Mouse (Mus musculus): ENCODE measurements around the gene Map6. TPM values are rescaled to one million over a fixed set of nuclear protein-coding genes. Genes with fewer than 3 reads are reported as not detected.

Map6 gene
- polyA plus RNA-seq, 1 experiment = 52.9 TPM

- Histone ChIP-seq H3K4me3 (ENCODE audit: insufficient read depth, low read length) (peak overlapping the region; percentile 69), H3K27ac (ENCODE audit: insufficient read depth, low read length) (no peak overlapping the region), H3K4me1 (ENCODE audit: control insufficient read depth, insufficient read depth, low read length) (peaks cover 17% of the 10 kb centered on the region)
- TF ChIP-seq POLR2A (IDR thresholded peaks at IDR 0.05; ENCODE audit: low read depth, low read length) (0 out of 2 replicates have a peak, but pooled peaks have one; percentile 5), CTCF (IDR thresholded peaks at IDR 0.05; ENCODE audit: borderline replicate concordance, insufficient read depth, low read length) (no peak)
These were observed 81.6 kb downstream of the Map6 start for GRCm38 (mm10) chr7:99348883-99349282.

DNA sequence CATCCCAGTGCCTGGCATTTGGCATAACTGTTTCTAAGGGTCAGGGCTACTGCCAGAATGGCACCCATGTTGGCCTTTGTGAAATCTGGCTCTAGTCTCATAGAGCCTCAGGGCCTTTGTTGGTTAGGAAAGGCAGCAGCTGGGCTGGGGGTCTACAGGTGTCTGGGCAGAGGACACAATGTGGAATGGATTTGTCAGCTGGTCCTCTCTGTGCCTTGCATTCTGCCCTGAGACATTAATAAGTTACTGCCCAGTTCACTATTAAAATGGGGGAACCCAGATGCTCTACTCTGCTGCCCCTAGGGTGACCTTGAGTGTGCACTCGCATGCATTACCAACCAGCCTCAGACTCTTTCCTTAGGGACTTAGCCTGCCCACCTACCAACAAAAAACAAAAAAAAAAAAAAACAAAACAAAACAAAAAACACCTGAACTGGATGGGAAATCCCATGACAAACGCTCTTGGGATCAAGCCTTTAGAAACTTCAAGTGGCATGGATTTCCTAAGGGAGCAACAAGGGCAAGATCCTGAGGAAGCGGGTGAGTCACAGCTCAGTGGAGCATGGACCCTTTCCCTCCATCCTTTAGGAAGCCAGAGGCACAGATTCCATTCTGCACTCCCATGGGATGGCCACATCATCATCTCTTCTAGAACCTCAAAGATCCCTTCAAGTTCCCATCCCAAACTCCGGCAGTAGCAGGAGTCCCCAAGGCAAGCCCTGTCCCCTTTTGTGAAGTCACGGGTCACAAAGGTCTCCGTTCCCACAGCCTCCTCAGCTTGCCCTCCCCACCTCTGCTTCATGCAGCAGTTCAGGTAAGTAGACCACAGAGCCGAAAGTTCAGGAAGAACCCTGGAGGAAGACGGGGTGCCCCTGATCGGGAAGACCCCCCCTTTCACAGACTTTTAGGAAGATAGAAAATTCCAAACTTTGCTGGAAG is 82.8 kb downstream of the Map6 start:
- H3K27ac ChIP-seq (ENCODE audit: insufficient read depth, low read length) = peak overlapping the region; percentile 85
- H3K4me1 ChIP-seq (ENCODE audit: control insufficient read depth, insufficient read depth, low read length) = peaks cover 19% of the 10 kb centered on the region
- peak overlapping the region; percentile 69 for H3K4me3 ChIP-seq (ENCODE audit: insufficient read depth, low read length)
- TF ChIP-seq POLR2A (IDR thresholded peaks at IDR 0.05; ENCODE audit: low read depth, low read length) (peak; percentile 37; the same call in 1 of the 2 replicates), CTCF (IDR thresholded peaks at IDR 0.05; ENCODE audit: borderline replicate concordance, insufficient read depth, low read length) (no peak)

DNA sequence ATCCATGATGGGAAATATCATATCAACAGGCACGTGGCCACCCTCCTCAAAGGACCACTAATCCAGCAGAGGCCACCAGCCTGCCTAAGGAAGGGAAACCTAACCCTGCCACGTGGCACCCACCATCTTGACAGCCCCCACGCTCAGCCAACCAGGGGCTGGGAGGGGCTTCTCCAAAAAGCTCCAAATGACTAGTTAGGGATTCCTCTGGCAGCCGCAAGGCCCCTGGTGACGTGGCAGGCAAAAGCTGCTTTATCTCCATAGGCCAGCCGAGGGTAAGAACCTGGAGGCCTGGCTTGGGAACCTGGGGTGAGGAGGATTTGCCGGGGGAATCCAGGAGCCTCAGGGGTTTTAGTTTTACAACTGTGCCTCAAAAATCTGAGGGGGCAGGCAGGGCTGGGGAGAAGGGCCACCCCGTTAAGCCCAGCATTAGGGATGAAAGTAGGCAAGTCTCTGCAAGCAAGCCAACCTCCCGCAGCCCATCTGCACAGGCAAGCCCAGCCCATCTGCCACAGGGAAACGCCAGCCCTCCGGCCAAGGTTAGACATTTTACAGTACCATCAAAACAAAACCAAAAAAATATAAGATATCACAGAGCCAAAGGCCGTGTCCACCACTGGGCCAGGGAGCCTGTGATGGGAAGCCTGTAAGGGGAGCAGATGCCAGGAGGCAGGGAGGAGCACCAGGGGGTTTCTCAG is 84.0 kb downstream of the Map6 start:
- Histone ChIP-seq H3K27ac (ENCODE audit: insufficient read depth, low read length) (peak overlapping the region; percentile 85), H3K4me1 (ENCODE audit: control insufficient read depth, insufficient read depth, low read length) (peaks cover 26% of the 10 kb centered on the region), H3K4me3 (ENCODE audit: insufficient read depth, low read length) (peak overlapping the region; percentile 69)
- TF ChIP-seq POLR2A (IDR thresholded peaks at IDR 0.05; ENCODE audit: low read depth, low read length) (0 out of 2 replicates have a peak, but pooled peaks have one; percentile 55), CTCF (IDR thresholded peaks at IDR 0.05; ENCODE audit: borderline replicate concordance, insufficient read depth, low read length) (no peak)

DNA sequence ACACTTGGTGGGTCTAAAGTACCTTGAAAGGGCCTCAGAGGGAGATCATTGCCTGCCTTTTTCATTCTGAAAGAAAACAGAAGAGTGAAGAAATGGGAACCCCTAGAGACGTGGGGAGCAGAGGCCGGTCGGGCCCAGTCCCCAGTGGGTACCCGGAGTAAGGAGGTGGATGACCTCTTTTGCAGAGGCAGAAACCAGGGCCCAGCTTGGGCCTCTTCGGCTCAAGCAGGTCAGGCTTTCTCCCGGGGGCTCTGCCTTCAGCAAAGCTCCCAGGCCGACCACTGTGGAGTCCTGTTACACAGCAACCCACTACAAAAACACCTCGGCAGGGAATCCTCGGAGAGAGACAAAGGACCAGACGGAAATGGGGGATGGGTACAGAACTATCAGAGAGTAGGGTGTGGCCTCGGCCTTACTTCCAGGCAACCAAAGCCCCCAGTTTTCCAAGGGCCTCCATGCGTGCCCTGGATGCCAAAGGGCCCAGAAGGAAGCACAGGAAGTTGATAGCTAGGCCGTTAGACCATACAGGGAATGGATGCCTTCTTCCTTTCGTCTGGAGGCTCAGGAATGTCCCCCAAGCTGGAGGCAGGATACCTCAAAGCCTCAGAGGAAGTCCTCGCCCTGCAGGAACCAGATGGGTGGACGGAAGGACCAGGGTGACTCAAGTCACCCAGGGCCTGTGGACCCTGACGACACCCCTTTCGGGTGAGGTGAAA is 84.7 kb downstream of the Map6 start:
- H3K4me3 ChIP-seq (ENCODE audit: insufficient read depth, low read length) = peak overlapping the region; percentile 69
- TF ChIP-seq POLR2A (IDR thresholded peaks at IDR 0.05; ENCODE audit: low read depth, low read length) = peak; percentile 52
- no peak for TF ChIP-seq CTCF (IDR thresholded peaks at IDR 0.05; ENCODE audit: borderline replicate concordance, insufficient read depth, low read length)
- H3K4me1 ChIP-seq (ENCODE audit: control insufficient read depth, insufficient read depth, low read length) = peaks cover 25% of the 10 kb centered on the region
- peak overlapping the region; percentile 85 for H3K27ac ChIP-seq (ENCODE audit: insufficient read depth, low read length)

DNA sequence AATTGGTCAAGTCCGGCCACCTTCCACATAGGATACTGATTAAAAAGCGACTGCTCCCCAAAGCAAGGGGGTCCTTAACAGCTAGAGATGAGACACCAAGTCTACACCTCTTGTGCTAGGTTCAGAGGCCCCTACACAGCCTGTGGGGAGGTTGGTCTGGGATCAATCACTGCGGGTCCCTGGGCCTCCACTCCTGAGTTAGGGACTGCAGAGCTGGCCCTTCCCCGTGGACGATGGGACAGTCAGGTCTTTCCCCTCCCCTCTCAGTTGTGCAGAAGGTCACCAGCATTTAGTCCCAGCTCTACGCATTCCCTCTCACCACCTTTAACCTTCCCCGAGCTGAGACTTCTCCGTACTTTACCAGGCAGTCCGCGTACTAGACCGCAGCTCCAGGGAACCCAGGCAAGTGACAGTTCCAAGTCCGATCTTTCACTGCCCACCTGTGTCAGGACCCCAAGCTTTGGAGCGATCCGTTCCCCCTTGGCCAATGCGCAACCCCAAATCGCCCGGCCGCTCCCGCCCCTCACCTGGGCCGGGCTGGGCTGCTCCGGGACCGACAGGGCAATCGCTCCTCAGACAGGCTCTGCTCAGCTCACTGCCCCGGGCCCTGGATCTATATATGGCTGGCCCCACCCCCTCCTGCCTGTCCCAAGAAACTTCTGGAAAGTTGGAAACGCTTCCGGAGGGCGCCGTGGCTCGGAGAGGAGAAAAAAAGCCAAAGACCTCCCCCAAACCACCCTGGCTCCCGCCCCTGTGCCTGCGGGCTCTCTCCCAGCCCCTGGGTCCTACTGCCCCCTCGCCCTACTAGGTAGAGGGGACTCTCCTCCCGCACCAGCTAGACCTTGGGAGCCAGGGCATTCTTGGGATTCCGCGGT is 85.5 kb downstream of the Map6 start, which contains the start of gene Serpinh1:
TSS of gene Serpinh1 (minus strand) at position 714 of the 875 bp plus-strand sequence.
- H3K4me3 ChIP-seq (ENCODE audit: insufficient read depth, low read length) = peak within 1 kb of the TSS; percentile 69
- TF ChIP-seq POLR2A (IDR thresholded peaks at IDR 0.05; ENCODE audit: low read depth, low read length) = peak; percentile 99
- no peak for TF ChIP-seq CTCF (IDR thresholded peaks at IDR 0.05; ENCODE audit: borderline replicate concordance, insufficient read depth, low read length)
- H3K4me1 ChIP-seq (ENCODE audit: control insufficient read depth, insufficient read depth, low read length) = peaks cover 27% of the 10 kb centered on the region
- peak within 1 kb of the TSS; percentile 87 for H3K27ac ChIP-seq (ENCODE audit: insufficient read depth, low read length)

- H3K27ac ChIP-seq (ENCODE audit: insufficient read depth, low read length) = peak overlapping the region; percentile 99
- H3K4me3 ChIP-seq (ENCODE audit: insufficient read depth, low read length) = peak overlapping the region; percentile 10; the same call in 1 of the 2 replicates
- peak; percentile 95 for TF ChIP-seq POLR2A (IDR thresholded peaks at IDR 0.05; ENCODE audit: low read depth, low read length)
- no peak for TF ChIP-seq CTCF (IDR thresholded peaks at IDR 0.05; ENCODE audit: borderline replicate concordance, insufficient read depth, low read length)
- H3K4me1 ChIP-seq (ENCODE audit: control insufficient read depth, insufficient read depth, low read length) = peaks cover 26% of the 10 kb centered on the region
These were observed 88.5 kb downstream of the Map6 start for GRCm38 (mm10) chr7:99355731-99356131.

DNA sequence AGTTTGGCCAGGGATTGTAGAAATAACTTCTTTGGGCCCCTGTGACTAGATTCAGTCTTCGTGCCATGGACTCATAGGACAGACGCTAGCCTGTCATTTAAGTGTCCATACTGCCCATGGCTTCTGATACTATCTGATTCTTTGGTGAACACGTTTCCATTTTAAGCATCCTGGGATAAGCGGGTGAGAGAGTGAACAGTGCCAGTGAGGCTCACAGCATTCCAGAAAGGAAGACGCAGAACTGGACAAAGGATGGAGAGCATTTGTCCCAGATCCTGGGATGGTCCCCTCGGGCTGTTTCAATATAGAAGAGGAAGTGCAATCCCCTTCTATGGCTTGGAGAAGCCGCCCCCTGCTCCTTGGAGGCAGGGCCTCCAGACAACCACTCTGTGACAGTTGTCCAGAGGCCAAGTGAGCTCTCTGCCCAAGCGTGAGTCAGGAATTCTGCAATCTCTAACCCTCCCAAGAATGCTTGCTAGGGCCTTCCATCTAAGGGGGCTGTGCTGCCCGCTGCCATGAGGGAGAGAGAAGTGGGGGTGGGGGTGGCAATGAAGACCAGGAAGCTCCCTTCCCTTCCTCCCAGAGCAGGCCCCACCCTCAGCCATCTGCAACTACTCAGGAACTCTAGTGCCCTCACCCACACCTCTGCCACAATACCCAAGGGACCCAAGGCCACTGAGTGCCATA is 89.1 kb downstream of the Map6 start:
- H3K4me3 ChIP-seq (ENCODE audit: insufficient read depth, low read length) = peak overlapping the region; percentile 10; the same call in 1 of the 2 replicates
- TF ChIP-seq CTCF (IDR thresholded peaks at IDR 0.05; ENCODE audit: borderline replicate concordance, insufficient read depth, low read length) (no peak), POLR2A (IDR thresholded peaks at IDR 0.05; ENCODE audit: low read depth, low read length) (peak; percentile 82)
- peaks cover 32% of the 10 kb centered on the region for H3K4me1 ChIP-seq (ENCODE audit: control insufficient read depth, insufficient read depth, low read length)
- H3K27ac ChIP-seq (ENCODE audit: insufficient read depth, low read length) = peak overlapping the region; percentile 99

DNA sequence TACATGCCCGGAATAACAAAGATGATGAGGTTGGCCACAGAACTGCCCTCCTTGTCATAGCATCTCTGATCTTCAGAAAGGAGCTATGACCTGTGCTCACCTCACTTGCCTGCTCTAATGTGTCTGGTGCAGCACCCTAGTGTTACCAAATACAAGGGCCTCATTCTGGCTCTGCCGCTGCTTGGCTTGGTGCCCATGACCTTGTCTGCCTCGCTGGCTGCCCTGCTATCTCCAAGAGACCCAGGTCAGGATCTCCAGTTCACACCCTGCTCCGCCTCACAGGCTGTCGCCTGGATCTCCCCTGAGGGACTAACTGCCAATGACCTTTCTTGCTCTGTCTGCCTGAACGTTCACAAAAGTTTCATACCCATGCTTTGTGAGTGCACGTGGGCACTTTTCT is 90.0 kb downstream of the Map6 start:
- Histone ChIP-seq H3K4me1 (ENCODE audit: control insufficient read depth, insufficient read depth, low read length) (peaks cover 32% of the 10 kb centered on the region), H3K4me3 (ENCODE audit: insufficient read depth, low read length) (no peak overlapping the region), H3K27ac (ENCODE audit: insufficient read depth, low read length) (peak overlapping the region; percentile 99)
- TF ChIP-seq CTCF (IDR thresholded peaks at IDR 0.05; ENCODE audit: borderline replicate concordance, insufficient read depth, low read length) = no peak
- no peak for TF ChIP-seq POLR2A (IDR thresholded peaks at IDR 0.05; ENCODE audit: low read depth, low read length)

All from embryonic fibroblast, embryonic 13.5 days (primary cell).